Mouse (Mus musculus): ENCODE data around the gene Agfg1. TPM values are rescaled to one million over a fixed set of nuclear protein-coding genes. Genes with fewer than 3 reads are reported as not detected.
A peak's percentile ranks its signal among the peaks of the same experiment; 100 is the strongest.

Gene Agfg1
- polyA plus RNA-seq, 1 experiment from 2014 or later: 27.2 TPM

DNA sequence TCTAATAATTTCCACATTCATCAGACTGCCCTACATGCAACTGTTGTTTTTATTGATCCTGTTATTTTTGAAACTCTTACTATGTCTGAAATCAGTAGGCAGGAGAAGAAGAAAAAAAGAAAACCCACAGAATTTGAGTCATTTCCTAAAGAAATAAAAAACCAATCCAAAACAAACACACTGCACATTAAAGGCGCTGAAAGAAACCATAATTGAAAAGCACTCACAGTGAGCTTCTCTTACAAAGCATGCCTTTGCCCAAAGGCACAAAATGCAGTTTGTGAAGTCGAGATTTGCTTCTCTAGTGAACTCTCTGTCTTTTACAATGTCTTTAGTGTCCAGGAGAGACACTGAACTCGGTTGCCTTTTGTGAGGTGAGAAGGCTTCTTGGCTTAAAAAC lies 30.7 kb upstream of the Agfg1 start:
- Histone ChIP-seq H3K27ac (no peak overlapping the region), H3K79me2 (ENCODE audit: inconsistent target) (no peaks in the 10 kb centered on the region), H3K36me3 (ENCODE audit: inconsistent target) (no peaks in the 10 kb centered on the region), H3K4me3 (ENCODE audit: inconsistent target) (no peak overlapping the region)
- WGBS (ENCODE audit: missing documents): 73% methylated on average over 3 of the region's 3 CpGs

DNA sequence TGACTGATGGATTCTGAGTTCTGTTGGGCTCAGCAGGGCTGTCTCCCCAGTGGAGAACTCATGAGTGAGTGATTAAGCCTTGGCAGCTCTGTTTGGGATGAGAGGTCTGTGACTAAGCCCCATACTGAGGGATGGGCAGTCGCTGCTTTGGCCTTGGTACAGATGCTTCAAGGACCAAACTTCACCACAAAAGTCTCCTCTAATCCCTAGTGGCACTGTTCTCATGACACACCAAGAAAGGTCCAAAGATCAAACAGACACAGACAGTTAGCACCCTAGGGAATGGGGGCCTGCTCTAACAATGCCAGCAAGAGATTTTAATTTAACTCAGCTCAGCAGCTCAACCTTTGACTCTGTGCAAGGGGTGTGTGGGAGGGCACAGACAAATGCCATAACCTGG lies 27.5 kb upstream of the Agfg1 start:
- WGBS (ENCODE audit: missing documents): 75% methylated on average over 1 of the region's 1 CpGs
- H3K36me3 ChIP-seq (ENCODE audit: inconsistent target): no peaks in the 10 kb centered on the region
- no peak overlapping the region for H3K4me3 ChIP-seq (ENCODE audit: inconsistent target)
- H3K27ac ChIP-seq: no peak overlapping the region
- no peaks in the 10 kb centered on the region for H3K79me2 ChIP-seq (ENCODE audit: inconsistent target)

DNA sequence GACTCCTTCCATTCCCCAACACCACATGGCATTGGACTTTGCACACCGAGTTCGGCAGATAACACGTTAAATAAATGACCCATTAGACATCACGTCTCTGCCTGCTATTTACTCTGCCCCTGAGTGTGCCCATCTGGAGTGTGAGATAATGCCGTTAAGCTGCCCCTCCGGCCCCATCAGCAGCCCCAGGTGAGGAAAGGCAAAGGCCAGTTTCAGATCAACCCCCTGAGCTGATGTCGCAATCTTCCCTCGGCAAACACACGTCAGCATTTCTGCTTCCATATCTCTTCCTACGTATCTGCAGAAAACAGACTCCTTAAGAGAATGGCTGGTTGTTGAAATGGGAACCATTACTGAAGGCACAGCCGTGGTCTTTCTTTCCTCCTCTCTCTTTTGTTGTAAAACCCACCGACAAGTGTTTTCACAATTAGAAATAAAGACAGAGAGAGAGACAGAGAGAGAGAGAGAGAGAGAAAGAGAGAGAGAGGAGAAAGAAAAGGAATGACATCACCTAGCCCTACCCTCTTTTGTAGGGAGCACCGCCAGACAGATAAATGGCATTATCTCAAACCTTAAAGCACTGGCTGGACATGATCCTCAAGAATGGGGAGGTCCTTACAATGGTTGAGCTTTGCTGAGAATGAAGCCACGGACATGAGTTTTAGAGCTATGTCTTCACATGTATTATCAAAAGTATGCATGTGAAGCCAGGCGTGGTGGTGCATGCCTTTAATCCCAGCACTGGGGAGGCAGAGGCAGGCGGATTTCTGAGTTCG lies 23.2 kb upstream of the Agfg1 start:
- Histone ChIP-seq H3K36me3 (ENCODE audit: inconsistent target) (no peaks in the 10 kb centered on the region), H3K4me3 (ENCODE audit: inconsistent target) (no peak overlapping the region), H3K27ac (no peak overlapping the region), H3K79me2 (ENCODE audit: inconsistent target) (no peaks in the 10 kb centered on the region)
- 29% methylated on average over 15 of the region's 17 CpGs for WGBS (ENCODE audit: missing documents)

DNA sequence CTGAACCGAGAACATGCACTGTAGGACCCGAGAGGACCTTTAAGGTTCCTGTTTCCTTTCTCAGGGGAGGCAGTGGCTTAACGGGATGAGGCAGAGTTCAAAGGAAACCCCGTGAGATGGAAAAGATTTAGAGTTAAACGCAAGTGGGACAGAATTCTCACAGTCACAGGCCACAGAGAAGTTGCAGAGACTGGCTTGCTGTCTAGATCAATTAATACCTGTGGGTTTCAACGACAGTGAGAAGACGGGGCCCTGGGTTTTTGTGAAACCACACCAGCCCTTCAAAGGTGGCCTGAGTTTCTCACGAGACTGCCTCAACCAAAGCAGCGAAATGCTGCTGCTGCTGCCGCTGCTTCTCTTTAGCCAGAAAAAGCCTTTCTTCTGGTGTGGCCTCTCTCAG lies 19.9 kb upstream of the Agfg1 start:
- no peak overlapping the region for H3K27ac ChIP-seq
- H3K4me3 ChIP-seq (ENCODE audit: inconsistent target): no peak overlapping the region
- 63% methylated on average over 10 of the region's 10 CpGs for WGBS (ENCODE audit: missing documents)
- H3K36me3 ChIP-seq (ENCODE audit: inconsistent target): no peaks in the 10 kb centered on the region
- H3K79me2 ChIP-seq (ENCODE audit: inconsistent target): no peaks in the 10 kb centered on the region

DNA sequence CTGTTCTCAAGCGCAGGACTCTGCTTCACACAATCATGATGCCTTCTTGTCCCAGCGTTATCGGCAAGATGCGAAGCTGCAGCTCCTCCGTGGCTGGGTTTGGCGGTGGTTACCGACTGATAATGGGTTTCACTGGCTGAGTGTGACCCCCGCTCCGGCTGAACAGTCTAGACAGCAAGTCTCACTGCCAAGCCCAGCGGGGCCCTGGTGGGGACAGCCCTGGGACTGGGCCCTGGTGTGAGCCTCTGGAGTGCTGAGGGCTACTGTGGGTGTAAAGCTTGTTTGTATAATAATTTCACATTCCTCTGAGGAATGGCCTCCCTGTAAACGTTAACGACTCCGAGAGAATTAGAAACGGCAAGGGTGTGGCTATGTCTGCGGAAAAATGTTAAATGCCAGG lies 19.1 kb upstream of the Agfg1 start:
- H3K79me2 ChIP-seq (ENCODE audit: inconsistent target): no peaks in the 10 kb centered on the region
- no peaks in the 10 kb centered on the region for H3K36me3 ChIP-seq (ENCODE audit: inconsistent target)
- 93% methylated on average over 15 of the region's 15 CpGs for WGBS (ENCODE audit: missing documents)
- H3K27ac ChIP-seq: no peak overlapping the region
- H3K4me3 ChIP-seq (ENCODE audit: inconsistent target): no peak overlapping the region

DNA sequence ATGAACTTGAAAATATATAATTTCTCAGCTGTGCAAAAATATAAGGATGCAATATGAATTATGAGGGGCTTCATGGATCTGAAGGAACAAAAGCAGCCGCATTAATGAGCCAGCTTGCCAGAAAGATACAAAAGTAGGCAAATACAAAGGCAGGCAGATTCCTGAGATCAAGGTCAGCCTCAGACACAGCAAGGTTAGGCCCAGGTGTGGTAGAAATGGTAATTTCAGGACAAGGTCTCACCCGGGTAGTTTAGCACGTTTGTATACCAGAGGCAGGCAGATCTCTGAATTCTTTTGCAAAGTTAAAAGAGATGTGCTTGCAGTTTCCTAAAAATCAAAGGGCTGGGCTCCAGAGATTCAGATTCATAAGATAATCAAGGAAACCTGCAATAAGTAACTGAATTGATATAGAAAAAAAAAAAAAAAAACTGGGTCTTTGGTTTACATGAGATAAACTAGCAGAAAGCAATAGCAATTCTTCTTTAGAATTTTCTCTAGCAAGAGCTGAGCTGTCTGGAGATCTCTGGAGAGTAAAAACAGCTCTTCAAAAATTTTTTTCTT lies 18.6 kb upstream of the Agfg1 start:
- no peak overlapping the region for H3K4me3 ChIP-seq (ENCODE audit: inconsistent target)
- WGBS (ENCODE audit: missing documents): 92% methylated on average over 3 of the region's 3 CpGs
- H3K27ac ChIP-seq: no peak overlapping the region
- no peaks in the 10 kb centered on the region for H3K79me2 ChIP-seq (ENCODE audit: inconsistent target)
- no peaks in the 10 kb centered on the region for H3K36me3 ChIP-seq (ENCODE audit: inconsistent target)

DNA sequence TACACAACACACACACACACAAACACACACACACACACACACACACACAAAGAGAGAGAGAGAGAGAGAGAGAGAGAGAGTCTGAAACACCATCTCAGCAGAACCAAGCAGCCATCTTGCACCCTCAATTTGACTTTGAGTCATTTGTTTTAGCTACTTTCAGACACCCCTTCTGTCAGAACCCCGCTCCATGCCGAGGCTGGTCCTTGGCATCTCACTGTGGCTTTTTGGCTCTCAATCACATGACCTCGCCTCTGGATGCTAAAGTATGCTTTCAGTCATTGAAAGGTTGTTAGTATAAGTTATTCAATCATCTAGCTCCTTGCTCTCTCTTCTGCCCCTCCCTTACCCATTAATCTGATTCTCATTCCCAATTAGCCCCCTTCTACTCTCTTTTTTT lies 17.4 kb upstream of the Agfg1 start:
- 90% methylated on average over 3 of the region's 3 CpGs for WGBS (ENCODE audit: missing documents)
- Histone ChIP-seq H3K79me2 (ENCODE audit: inconsistent target) (no peaks in the 10 kb centered on the region), H3K27ac (no peak overlapping the region), H3K36me3 (ENCODE audit: inconsistent target) (no peaks in the 10 kb centered on the region), H3K4me3 (ENCODE audit: inconsistent target) (no peak overlapping the region)

DNA sequence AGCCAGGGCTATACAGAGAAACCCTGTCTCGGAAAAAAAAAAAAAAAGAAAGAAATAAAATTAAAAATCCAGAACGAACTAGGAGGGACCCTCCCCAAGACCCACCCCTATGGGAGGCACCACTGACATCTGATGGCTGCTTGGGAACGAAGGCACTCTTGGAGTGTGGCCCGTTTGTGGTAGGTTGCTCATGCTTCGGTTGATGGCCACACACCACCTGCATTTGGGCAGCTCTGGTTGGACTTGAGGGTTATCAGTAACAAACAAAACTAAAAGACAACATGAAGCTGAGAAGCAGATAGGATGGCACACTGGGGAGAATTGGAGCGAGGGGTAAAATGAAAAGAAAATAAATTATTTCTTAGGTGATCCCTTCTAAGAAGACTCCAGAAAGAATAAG lies 15.1 kb upstream of the Agfg1 start:
- no peak overlapping the region for H3K4me3 ChIP-seq (ENCODE audit: inconsistent target)
- no peaks in the 10 kb centered on the region for H3K79me2 ChIP-seq (ENCODE audit: inconsistent target)
- H3K36me3 ChIP-seq (ENCODE audit: inconsistent target): no peaks in the 10 kb centered on the region
- WGBS (ENCODE audit: missing documents): 94% methylated on average over 4 of the region's 6 CpGs
- no peak overlapping the region for H3K27ac ChIP-seq

DNA sequence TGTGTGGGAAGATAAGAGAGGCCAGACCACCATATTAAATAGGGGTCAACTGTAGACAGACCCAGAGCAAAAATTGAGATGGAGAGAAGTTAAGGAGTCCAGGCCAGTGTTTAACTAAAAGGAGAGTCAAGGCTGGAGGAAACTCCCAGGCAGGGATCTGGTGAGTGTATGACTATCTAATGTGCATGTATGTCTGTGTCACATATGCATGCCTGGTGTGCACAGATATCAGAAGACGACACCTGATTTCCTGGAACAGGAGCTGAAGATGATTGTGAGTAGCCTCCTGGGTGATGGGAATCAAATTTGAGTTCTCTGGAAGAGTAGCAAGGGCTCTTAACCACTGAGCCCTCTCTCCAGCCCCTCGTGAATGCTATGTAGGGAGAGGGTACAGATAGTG lies 14.0 kb upstream of the Agfg1 start:
- Histone ChIP-seq H3K36me3 (ENCODE audit: inconsistent target) (no peaks in the 10 kb centered on the region), H3K27ac (no peak overlapping the region), H3K79me2 (ENCODE audit: inconsistent target) (no peaks in the 10 kb centered on the region), H3K4me3 (ENCODE audit: inconsistent target) (no peak overlapping the region)
- WGBS (ENCODE audit: missing documents): 86% methylated on average over 2 of the region's 2 CpGs

DNA sequence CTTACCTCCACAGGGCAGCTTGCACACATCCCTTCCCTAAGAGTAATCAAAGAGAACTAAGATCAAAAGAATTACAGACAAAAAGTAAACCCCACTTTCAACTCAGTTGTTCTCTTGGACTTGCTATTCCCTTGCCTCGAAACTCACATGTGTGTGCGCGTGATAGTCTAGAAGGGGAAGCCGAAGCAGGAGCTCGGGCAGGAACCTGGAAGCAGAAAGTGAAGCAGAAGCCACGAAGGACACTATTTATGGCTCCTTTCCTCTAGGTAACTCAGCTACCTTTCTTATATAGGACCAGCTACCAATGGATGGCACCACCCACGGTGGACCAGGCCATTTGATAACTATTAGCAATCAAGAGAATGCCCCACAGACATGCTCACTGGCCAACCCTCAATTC lies 13.5 kb upstream of the Agfg1 start:
- Histone ChIP-seq H3K27ac (no peak overlapping the region), H3K79me2 (ENCODE audit: inconsistent target) (no peaks in the 10 kb centered on the region), H3K4me3 (ENCODE audit: inconsistent target) (no peak overlapping the region), H3K36me3 (ENCODE audit: inconsistent target) (no peaks in the 10 kb centered on the region)
- WGBS (ENCODE audit: missing documents): 77% methylated on average over 7 of the region's 7 CpGs

DNA sequence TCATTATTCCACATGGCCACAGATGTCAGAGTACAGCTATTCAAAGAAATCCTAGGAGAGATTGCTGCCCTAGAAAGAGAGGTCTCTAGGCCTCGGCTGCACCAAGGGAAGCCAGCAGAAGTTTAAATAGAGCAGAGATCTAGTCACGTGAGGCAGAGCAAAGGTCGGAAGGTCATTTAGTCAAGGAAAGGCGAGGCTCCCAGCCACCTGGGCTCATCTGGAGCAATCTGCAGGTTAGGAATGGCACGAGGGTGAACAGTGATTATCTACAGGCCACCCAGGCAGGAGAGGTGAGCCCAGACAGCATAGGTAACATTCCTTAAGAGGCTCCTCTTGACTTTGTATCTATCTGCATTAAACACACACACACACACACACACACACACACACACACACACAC lies 12.4 kb upstream of the Agfg1 start:
- H3K79me2 ChIP-seq (ENCODE audit: inconsistent target): no peaks in the 10 kb centered on the region
- 92% methylated on average over 5 of the region's 5 CpGs for WGBS (ENCODE audit: missing documents)
- H3K36me3 ChIP-seq (ENCODE audit: inconsistent target): no peaks in the 10 kb centered on the region
- H3K27ac ChIP-seq: no peak overlapping the region
- H3K4me3 ChIP-seq (ENCODE audit: inconsistent target): no peak overlapping the region

DNA sequence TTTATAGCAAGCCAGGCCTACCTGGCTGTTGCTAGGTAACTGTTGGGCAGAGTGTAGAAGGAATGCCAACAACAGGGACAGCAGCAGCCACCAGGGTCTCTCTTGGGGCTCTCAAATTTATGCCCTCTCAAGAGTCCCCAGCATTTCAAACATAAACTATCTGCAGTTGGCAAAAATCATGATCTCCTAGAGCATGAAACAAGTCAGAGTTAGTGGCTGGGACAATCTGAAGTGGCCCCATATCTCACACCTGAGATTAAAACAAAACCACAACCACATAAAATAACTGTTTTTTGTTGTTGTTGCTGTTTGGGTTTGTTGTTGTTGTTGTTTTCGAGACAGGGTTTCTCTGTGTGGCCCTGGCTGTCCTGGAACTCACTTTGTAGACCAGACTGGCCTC lies 8.5 kb upstream of the Agfg1 start:
- Histone ChIP-seq H3K36me3 (ENCODE audit: inconsistent target) (no peaks in the 10 kb centered on the region), H3K27ac (no peak overlapping the region)
- WGBS (ENCODE audit: missing documents): 100% methylated on average over 1 of the region's 1 CpGs

DNA sequence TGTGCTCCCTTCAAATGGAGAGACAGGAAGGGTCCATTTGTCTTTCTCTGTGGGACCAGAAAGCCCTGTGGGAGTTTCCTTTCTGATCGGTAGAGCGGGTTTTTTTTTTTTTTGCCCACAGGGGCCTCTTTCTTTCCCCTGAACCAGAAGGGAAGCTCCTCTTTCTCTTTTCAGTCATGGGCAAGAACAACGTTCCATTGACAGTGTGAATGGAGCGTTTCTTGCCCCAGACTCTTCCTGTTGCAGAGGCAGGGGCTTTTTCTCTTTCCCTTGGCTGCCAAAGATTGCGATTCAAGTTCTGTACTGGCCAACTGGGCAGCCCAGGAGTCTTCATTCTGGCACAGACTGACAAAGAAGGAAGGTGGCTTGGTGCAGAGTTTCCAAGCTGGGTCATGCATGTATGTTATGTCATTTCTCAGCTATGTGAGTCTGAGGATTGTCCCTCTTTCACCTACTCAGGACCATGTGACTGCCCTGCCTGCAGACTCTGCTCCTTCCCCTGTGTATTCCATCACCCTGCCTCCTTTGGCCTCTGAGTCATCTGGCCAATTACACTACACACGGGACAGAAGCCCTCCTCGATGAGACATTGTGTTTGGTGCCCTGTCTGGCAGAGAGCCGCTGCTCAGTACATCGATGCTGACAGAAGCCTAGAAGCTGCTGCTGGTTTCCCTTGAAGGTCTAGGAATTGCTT lies 7.6 kb upstream of the Agfg1 start:
- Histone ChIP-seq H3K36me3 (ENCODE audit: inconsistent target) (no peaks in the 10 kb centered on the region), H3K27ac (peak overlapping the region; percentile 71), H3K79me2 (ENCODE audit: inconsistent target) (no peaks in the 10 kb centered on the region), H3K4me3 (ENCODE audit: inconsistent target) (no peak overlapping the region)
- WGBS (ENCODE audit: missing documents): 41% methylated on average over 6 of the region's 9 CpGs

More for the DNA sequence above, 8.5 kb upstream of the Agfg1 start:
- H3K4me3 ChIP-seq (ENCODE audit: inconsistent target): no peak overlapping the region
- no peaks in the 10 kb centered on the region for H3K79me2 ChIP-seq (ENCODE audit: inconsistent target)

DNA sequence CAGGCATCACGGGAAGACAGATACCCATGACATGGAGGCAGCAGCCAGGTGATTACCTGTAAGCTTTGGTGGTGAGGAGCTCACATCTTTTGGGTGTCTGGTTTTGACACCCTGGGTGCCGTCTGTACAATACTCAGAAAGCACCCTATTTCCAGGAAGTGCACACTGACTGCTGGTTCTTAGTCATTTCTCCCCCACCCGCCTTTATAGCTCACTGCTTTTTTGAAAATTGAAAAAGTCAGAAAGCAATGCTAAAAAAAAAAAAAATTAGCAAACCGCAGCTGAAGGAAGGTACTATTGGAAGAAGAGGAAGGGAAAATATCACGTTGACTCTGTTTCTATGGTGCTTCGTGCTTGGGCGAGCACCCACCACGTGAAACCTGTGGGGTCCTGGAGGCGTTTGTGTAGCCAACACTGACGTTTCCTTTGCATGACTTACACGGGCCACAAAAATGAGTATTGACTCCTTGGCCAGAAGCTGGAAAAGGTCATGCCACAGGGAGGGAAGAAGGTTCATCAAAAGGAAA lies 6.7 kb upstream of the Agfg1 start:
- Histone ChIP-seq H3K4me3 (ENCODE audit: inconsistent target) (no peak overlapping the region), H3K27ac (peak overlapping the region; percentile 71), H3K79me2 (ENCODE audit: inconsistent target) (no peaks in the 10 kb centered on the region), H3K36me3 (ENCODE audit: inconsistent target) (no peaks in the 10 kb centered on the region)
- 89% methylated on average over 11 of the region's 11 CpGs for WGBS (ENCODE audit: missing documents)

DNA sequence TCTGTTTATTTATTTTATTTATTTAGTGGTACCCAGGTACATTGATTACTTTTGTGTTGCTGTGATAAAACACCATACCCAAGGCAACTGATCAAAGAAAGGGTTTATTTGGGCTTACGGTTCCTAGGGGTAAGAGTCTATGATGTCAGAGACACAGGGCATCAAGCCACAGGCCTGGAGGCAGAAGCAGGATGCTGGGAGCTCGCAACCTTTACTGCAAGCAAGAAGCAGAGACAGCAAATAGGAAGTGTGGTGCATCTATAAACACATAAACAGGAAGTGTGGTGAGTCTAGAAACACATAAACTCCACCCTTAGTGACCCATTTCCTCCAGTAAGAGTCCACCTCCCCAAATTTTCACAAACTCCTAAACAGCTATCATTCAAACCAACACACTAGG lies 5.8 kb upstream of the Agfg1 start:
- Histone ChIP-seq H3K4me3 (ENCODE audit: inconsistent target) (no peak overlapping the region), H3K27ac (no peak overlapping the region), H3K36me3 (ENCODE audit: inconsistent target) (no peaks in the 10 kb centered on the region), H3K79me2 (ENCODE audit: inconsistent target) (no peaks in the 10 kb centered on the region)
- WGBS (ENCODE audit: missing documents): 100% methylated on average over 2 of the region's 2 CpGs
